Mouse (Mus musculus) lung, embryonic 16.5 days (tissue): ENCODE data around the gene Arhgap30. TPM values are rescaled to one million over a fixed set of nuclear protein-coding genes. Genes with fewer than 3 reads are reported as not detected.

ENCODE experiments used
- ATAC-seq: fragments of 200-750 bp; cut with Nextera tagmentation; 2 replicates; pipeline ENCODE4 v1.8.0; 2017; ENCODE audit warnings: low read depth, mild to moderate bottlenecking, moderate library complexity
- H3K27ac ChIP-seq: fragments of 300-500 bp; sonication (generic); 2 replicates; pipeline ENCODE4 v1.5.1; 2014; ENCODE audit warnings: mild to moderate bottlenecking, control low read depth, low read length
- H3K27me3 ChIP-seq: fragments of 300-500 bp; sonication (generic); 2 replicates; pipeline ENCODE4 v1.6.1; 2014; ENCODE audit warnings: low read depth, low read length, mixed read lengths; ENCODE audit not compliant: control insufficient read depth, insufficient read depth
- H3K36me3 ChIP-seq: fragments of 300-500 bp; sonication (generic); 2 replicates; pipeline ENCODE4 v1.6.1; 2014; ENCODE audit warnings: low read length; ENCODE audit not compliant: control insufficient read depth, insufficient read depth
- H3K4me1 ChIP-seq: fragments of 300-500 bp; sonication (generic); replicated peaks from 2 replicates; pipeline ENCODE4 v1.6.1; 2014; ENCODE audit warnings: low read length, mixed read lengths; ENCODE audit not compliant: control insufficient read depth, insufficient read depth
- H3K4me2 ChIP-seq: fragments of 300-500 bp; sonication (generic); 2 replicates; pipeline ENCODE4 v1.6.1; 2014; ENCODE audit warnings: low read depth, low read length, control low read depth
- H3K4me3 ChIP-seq: fragments of 300-500 bp; sonication (generic); 2 replicates; pipeline ENCODE4 v1.5.1; 2014; ENCODE audit warnings: mild to moderate bottlenecking, low read length, control low read depth
- H3K9ac ChIP-seq: fragments of 300-500 bp; sonication (generic); 2 replicates; pipeline ENCODE4 v1.6.1; 2014; ENCODE audit warnings: low read length, control low read depth
- H3K9me3 ChIP-seq: fragments of 300-500 bp; sonication (generic); 2 replicates; pipeline ENCODE4 v1.6.1; 2016; ENCODE audit warnings: low read length; ENCODE audit not compliant: control insufficient read depth
- whole genome bisulfite sequencing: fragments of 180-500 bp; shearing (Covaris S2); extraction: QIAGEN DNeasy Blood & Tissue Kit; methylation state at CpG from one replicate; pipeline ENCODE4 v1.1.7; 2014; 5-methylcytosine and 5-hydroxymethylcytosine counted together
- polyA plus RNA-seq: library from polyadenylated mRNA; unstranded; fragments of >200 nt; fragmentation: Nextera tagmentation; extraction: Ambion mirVana; gene quantifications from 2 replicates; pipeline ENCODE4 v1.2.1, GENCODE M21; 2015

Gene Arhgap30
- polyA plus RNA-seq, 1 experiment from 2014 or later = 2.6 TPM

- 62% methylated on average over 4 of the region's 4 CpGs for WGBS
- Histone ChIP-seq H3K4me1 (no peaks in the 10 kb centered on the region), H3K27ac (no peak overlapping the region), H3K4me2 (no peak overlapping the region), H3K27me3 (no peaks in the 10 kb centered on the region), H3K9ac (no peak overlapping the region), H3K36me3 (no peaks in the 10 kb centered on the region), H3K9me3 (no peaks in the 10 kb centered on the region), H3K4me3 (no peak overlapping the region)
- ATAC-seq = peak; percentile 50; the same call in 1 of the 2 replicates
Observed at GRCm38 (mm10) chr1:171390101-171390500, 1.3 kb downstream of the Arhgap30 start.

GRCm38 (mm10) chr1:171401821-171402220, 13.1 kb downstream of the Arhgap30 start:
- no peak for ATAC-seq
- H3K4me2 ChIP-seq = no peak overlapping the region
- 70% methylated on average over 4 of the region's 4 CpGs for WGBS
- H3K4me3 ChIP-seq = no peak overlapping the region
- no peaks in the 10 kb centered on the region for H3K27me3 ChIP-seq
- H3K36me3 ChIP-seq = no peaks in the 10 kb centered on the region
- H3K27ac ChIP-seq = no peak overlapping the region
- no peak overlapping the region for H3K9ac ChIP-seq
- H3K9me3 ChIP-seq = no peaks in the 10 kb centered on the region
- no peaks in the 10 kb centered on the region for H3K4me1 ChIP-seq

GRCm38 (mm10) chr1:171402991-171403390, 14.2 kb downstream of the Arhgap30 start:
- no peak overlapping the region for H3K4me2 ChIP-seq
- no peak for ATAC-seq
- H3K27me3 ChIP-seq = no peaks in the 10 kb centered on the region
- H3K9ac ChIP-seq = no peak overlapping the region
- no peak overlapping the region for H3K27ac ChIP-seq
- no peaks in the 10 kb centered on the region for H3K4me1 ChIP-seq
- H3K4me3 ChIP-seq = no peak overlapping the region
- no peaks in the 10 kb centered on the region for H3K9me3 ChIP-seq
- 82% methylated on average over 9 of the region's 9 CpGs for WGBS
- no peaks in the 10 kb centered on the region for H3K36me3 ChIP-seq

- no peak for ATAC-seq
- WGBS = 66% methylated on average over 5 of the region's 5 CpGs
- H3K27ac ChIP-seq = no peak overlapping the region
Observed at GRCm38 (mm10) chr1:171407263-171407662, 18.5 kb downstream of the Arhgap30 start.

GRCm38 (mm10) chr1:171410231-171410630, 21.5 kb downstream of the Arhgap30 start:
- H3K4me2 ChIP-seq = no peak overlapping the region
- no peak overlapping the region for H3K4me3 ChIP-seq
- H3K9me3 ChIP-seq = no peaks in the 10 kb centered on the region
- H3K4me1 ChIP-seq = peaks cover 11% of the 10 kb centered on the region
- no peaks in the 10 kb centered on the region for H3K27me3 ChIP-seq
- H3K36me3 ChIP-seq = no peaks in the 10 kb centered on the region
- ATAC-seq = no peak
- WGBS = 86% methylated on average over 1 of the region's 1 CpGs
- no peak overlapping the region for H3K27ac ChIP-seq
- no peak overlapping the region for H3K9ac ChIP-seq

More at GRCm38 (mm10) chr1:171407263-171407662, 18.5 kb downstream of the Arhgap30 start:
- Histone ChIP-seq H3K4me2 (no peak overlapping the region), H3K9ac (no peak overlapping the region), H3K36me3 (no peaks in the 10 kb centered on the region), H3K27me3 (no peaks in the 10 kb centered on the region), H3K9me3 (no peaks in the 10 kb centered on the region), H3K4me3 (no peak overlapping the region), H3K4me1 (no peaks in the 10 kb centered on the region)

GRCm38 (mm10) chr1:171410947-171411484, 22.3 kb downstream of the Arhgap30 start, which contains the start of gene Usf1:
TSS of gene Usf1 (plus strand) at chr1:171411313.
- H3K36me3 ChIP-seq = peaks cover 2% of the 10 kb centered on the region
- no peaks in the 10 kb centered on the region for H3K9me3 ChIP-seq
- under 1% methylated on average over 36 of the region's 36 CpGs for WGBS
- ATAC-seq = peak; percentile 98
- H3K9ac ChIP-seq = peak within 1 kb of the TSS; percentile 88
- no peaks in the 10 kb centered on the region for H3K27me3 ChIP-seq
- peak within 1 kb of the TSS; percentile 60 for H3K4me2 ChIP-seq
- peak within 1 kb of the TSS; percentile 93 for H3K27ac ChIP-seq
- H3K4me3 ChIP-seq = peak within 1 kb of the TSS; percentile 67
- peaks cover 11% of the 10 kb centered on the region for H3K4me1 ChIP-seq

- H3K36me3 ChIP-seq = peaks cover 7% of the 10 kb centered on the region
- H3K27me3 ChIP-seq = no peaks in the 10 kb centered on the region
- peak overlapping the region; percentile 67 for H3K4me3 ChIP-seq
- peak overlapping the region; percentile 93 for H3K27ac ChIP-seq
- no peaks in the 10 kb centered on the region for H3K9me3 ChIP-seq
- H3K4me1 ChIP-seq = peaks cover 11% of the 10 kb centered on the region
- peak; percentile 78 for ATAC-seq
- peak overlapping the region; percentile 60 for H3K4me2 ChIP-seq
- H3K9ac ChIP-seq = peak overlapping the region; percentile 88
- under 1% methylated on average over 27 of the region's 39 CpGs for WGBS
Observed at GRCm38 (mm10) chr1:171411492-171411941, 22.8 kb downstream of the Arhgap30 start.

- no peaks in the 10 kb centered on the region for H3K9me3 ChIP-seq
- peak overlapping the region; percentile 93 for H3K27ac ChIP-seq
- peak; percentile 12; the same call in 1 of the 2 replicates for ATAC-seq
- peaks cover 11% of the 10 kb centered on the region for H3K4me1 ChIP-seq
- peak overlapping the region; percentile 60 for H3K4me2 ChIP-seq
- WGBS = under 1% methylated on average over 20 of the region's 20 CpGs
- peak overlapping the region; percentile 67 for H3K4me3 ChIP-seq
- peaks cover 11% of the 10 kb centered on the region for H3K36me3 ChIP-seq
- H3K9ac ChIP-seq = peak overlapping the region; percentile 88
- H3K27me3 ChIP-seq = no peaks in the 10 kb centered on the region
Observed at GRCm38 (mm10) chr1:171412001-171412441, 23.3 kb downstream of the Arhgap30 start.

GRCm38 (mm10) chr1:171412446-171412845, 23.7 kb downstream of the Arhgap30 start:
- no peaks in the 10 kb centered on the region for H3K27me3 ChIP-seq
- peaks cover 14% of the 10 kb centered on the region for H3K36me3 ChIP-seq
- H3K4me1 ChIP-seq = peaks cover 11% of the 10 kb centered on the region
- no peak for ATAC-seq
- peak overlapping the region; percentile 93; the same call in 1 of the 2 replicates for H3K27ac ChIP-seq
- peak overlapping the region; percentile 60 for H3K4me2 ChIP-seq
- H3K9ac ChIP-seq = peak overlapping the region; percentile 88
- WGBS = 51% methylated on average over 3 of the region's 3 CpGs
- peak overlapping the region; percentile 67 for H3K4me3 ChIP-seq
- H3K9me3 ChIP-seq = no peaks in the 10 kb centered on the region
